Mouse (Mus musculus) E14TG2a.4 (cell line): Measurements from ENCODE around the gene Orm2.

Source experiments
- H3K27me3 ChIP-seq: 2 replicates; pipeline ENCODE4 v1.6.1; 2014; ENCODE audit warnings: low read length, control low read depth; ENCODE audit not compliant: insufficient read depth
- H3K36me3 ChIP-seq: 2 replicates; pipeline ENCODE4 v1.6.1; 2014; ENCODE audit warnings: low read length, control low read depth; ENCODE audit not compliant: insufficient read depth
- H3K4me1 ChIP-seq: replicated peaks from 2 replicates; pipeline ENCODE4 v1.6.1; 2014; ENCODE audit warnings: low read depth, low read length, control low read depth
- H3K4me3 ChIP-seq: replicated peaks from 2 replicates; pipeline ENCODE4 v1.5.1; 2014; ENCODE audit warnings: mild to moderate bottlenecking, low read length
- H3K9me3 ChIP-seq: 2 replicates; pipeline ENCODE4 v1.6.1; 2014; ENCODE audit warnings: low read length, control low read depth
- CTCF ChIP-seq: conservative IDR thresholded peaks from 2 replicates; pipeline ENCODE4 v1.5.1; 2014; ENCODE audit warnings: low read length
- NANOG ChIP-seq: IDR thresholded peaks from 2 replicates; pipeline ENCODE4 v1.6.1; 2014; ENCODE audit warnings: borderline replicate concordance, low read length, mixed read lengths
- POU5F1 ChIP-seq: IDR thresholded peaks from 2 replicates; pipeline ENCODE4 v1.6.1; 2014; ENCODE audit warnings: low read length, borderline replicate concordance

Gene Orm2

DNA sequence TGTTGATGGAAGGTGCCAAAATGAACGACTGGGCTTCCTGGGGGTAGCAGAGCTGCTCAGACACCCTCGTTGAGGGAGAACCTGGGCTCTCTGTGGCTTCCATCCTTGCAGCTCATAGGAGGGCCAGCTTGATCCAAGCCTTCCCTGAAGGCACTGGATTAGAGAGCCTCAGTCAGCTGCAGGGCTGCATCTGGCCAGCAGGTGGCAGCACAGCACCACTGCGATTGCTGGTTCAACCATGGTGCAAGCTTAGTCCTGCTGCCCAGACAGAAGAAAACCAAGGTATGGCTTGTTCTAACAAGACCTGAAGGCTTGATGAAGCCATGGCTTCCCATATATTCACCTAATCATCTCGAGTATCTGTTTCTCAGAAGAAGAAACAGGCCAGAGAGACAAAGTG is 6.3 kb downstream of the Orm2 start:
- H3K36me3 ChIP-seq: peaks cover 46% of the 10 kb centered on the region
- no peaks in the 10 kb centered on the region for H3K9me3 ChIP-seq
- H3K27me3 ChIP-seq: no peaks in the 10 kb centered on the region
- TF ChIP-seq CTCF (peak; percentile 96), POU5F1 (no peak), NANOG (no peak)
- no peak overlapping the region for H3K4me3 ChIP-seq
- peaks cover 9% of the 10 kb centered on the region; the same call in 1 of the 2 replicates for H3K4me1 ChIP-seq

DNA sequence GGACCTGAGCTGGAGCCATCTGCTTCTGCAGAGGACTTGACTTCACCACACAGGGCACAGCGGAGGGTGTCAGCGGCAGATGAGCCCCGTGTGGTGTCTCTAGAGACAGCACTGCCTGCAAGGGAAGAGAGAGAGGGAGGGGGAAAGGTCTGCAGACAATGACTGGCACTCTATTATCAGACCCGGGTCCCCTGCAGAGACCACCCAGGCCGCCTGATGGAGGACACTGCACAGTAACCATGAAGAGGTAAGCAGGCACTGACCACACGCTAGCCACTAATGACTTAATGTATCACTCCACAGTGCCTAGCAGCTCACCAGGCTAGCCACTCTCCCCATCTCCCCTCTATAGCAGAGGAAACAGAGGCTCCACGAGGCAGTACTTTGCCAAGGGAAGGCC is 8.6 kb downstream of the Orm2 start:
- H3K9me3 ChIP-seq: no peaks in the 10 kb centered on the region
- H3K36me3 ChIP-seq: peaks cover 62% of the 10 kb centered on the region
- H3K4me1 ChIP-seq: peaks cover 20% of the 10 kb centered on the region
- TF ChIP-seq POU5F1 (no peak), CTCF (no peak), NANOG (no peak)
- no peak overlapping the region for H3K4me3 ChIP-seq
- no peaks in the 10 kb centered on the region for H3K27me3 ChIP-seq

DNA sequence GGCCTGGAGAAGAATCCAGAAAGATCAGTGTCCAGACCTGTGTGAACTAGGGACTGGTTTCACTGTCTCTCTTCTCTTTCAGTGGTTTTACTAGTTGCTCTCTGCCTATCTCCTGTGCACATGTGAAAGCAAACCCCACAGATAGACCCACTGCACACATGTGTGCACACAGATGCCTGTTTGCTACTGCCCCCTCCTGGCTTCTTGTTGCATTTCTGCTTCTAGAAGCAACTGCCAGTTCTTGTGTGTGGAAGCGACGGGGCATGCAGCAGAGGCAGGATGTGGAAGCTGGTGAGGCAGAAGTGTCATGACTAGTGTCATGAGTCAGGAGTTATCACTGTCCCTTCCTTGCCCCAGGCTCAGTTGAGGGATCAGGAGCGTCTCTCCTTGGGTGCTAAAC is 9.6 kb downstream of the Orm2 start:
- Histone ChIP-seq H3K9me3 (no peaks in the 10 kb centered on the region), H3K27me3 (no peaks in the 10 kb centered on the region), H3K4me3 (no peak overlapping the region), H3K4me1 (peaks cover 20% of the 10 kb centered on the region), H3K36me3 (peaks cover 72% of the 10 kb centered on the region)
- TF ChIP-seq NANOG: no peak
- TF ChIP-seq CTCF: peak; percentile 25; the same call in 1 of the 2 replicates
- no peak for TF ChIP-seq POU5F1

DNA sequence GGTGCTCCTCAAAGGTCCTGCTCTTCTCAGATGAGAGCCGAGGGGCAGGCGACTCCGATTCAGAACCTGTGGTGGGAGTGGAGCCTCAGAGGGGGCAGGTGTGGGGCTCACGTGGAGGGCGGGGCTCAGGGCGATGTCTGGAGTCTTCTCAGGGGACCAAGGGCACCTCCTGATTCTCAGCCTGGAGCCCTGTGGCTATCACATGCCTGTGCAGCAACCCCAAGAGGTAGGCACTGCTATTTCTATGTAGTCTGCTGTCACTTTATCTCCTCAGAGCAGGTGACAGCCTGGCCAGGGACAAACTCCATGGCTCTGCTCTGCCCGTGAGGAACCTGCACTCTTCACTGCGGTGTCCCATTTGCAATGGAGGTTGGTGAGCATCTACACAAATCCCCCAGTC is 11.2 kb downstream of the Orm2 start:
- peaks cover 79% of the 10 kb centered on the region for H3K36me3 ChIP-seq
- no peak overlapping the region for H3K4me3 ChIP-seq
- peaks cover 11% of the 10 kb centered on the region; the same call in 1 of the 2 replicates for H3K4me1 ChIP-seq
- no peak for TF ChIP-seq POU5F1
- TF ChIP-seq CTCF: no peak
- TF ChIP-seq NANOG: no peak
- H3K9me3 ChIP-seq: no peaks in the 10 kb centered on the region
- no peaks in the 10 kb centered on the region for H3K27me3 ChIP-seq

DNA sequence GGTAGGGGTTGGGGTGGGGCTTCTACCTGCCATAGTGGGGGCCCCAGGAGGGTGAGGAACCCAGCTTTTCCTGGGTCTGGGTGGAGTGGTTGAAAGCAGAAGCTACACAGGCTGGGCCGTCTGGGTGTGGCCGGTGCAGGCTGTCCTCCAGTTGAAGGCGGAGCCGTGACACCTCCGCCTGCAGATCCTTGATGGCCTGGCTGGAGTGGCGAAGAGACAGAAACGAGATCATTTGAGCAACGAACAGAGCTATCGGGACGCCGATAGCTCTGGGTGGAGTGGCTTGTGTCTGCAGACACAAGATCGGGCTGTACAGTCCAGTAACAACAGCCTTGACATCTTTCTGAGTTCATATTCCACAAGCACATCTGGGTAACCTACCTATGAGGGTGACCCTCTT is 12.1 kb downstream of the Orm2 start:
- no peak for TF ChIP-seq POU5F1
- no peak for TF ChIP-seq NANOG
- no peak for TF ChIP-seq CTCF
- no peaks in the 10 kb centered on the region for H3K9me3 ChIP-seq
- H3K36me3 ChIP-seq: peaks cover 82% of the 10 kb centered on the region

DNA sequence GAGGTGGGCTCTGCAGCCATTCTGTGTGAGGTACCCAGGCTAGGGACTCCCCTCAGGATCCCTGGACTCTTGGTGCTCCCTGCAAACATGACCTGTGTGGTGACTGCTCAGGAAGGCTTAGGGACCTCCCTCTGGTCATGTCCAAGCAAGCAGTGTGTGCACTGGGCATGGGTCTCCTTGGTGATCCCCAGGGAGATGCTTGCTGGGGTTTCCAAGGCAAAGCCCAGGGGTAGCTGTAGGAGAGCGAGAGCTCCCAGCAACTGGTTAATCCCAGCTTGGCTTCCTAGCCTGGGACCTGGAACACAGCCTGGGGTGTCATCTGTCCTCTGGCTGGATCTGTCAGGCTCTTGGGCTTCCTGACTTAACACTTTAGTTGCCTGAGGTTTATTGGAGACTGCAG is 13.1 kb downstream of the Orm2 start:
- H3K9me3 ChIP-seq: no peaks in the 10 kb centered on the region
- TF ChIP-seq NANOG (no peak), CTCF (no peak), POU5F1 (no peak)
- peaks cover 84% of the 10 kb centered on the region for H3K36me3 ChIP-seq
- no peak overlapping the region for H3K4me3 ChIP-seq
- peaks cover 11% of the 10 kb centered on the region; the same call in 1 of the 2 replicates for H3K4me1 ChIP-seq
- no peaks in the 10 kb centered on the region for H3K27me3 ChIP-seq

More for the DNA sequence above, 12.1 kb downstream of the Orm2 start:
- Histone ChIP-seq H3K4me3 (no peak overlapping the region), H3K27me3 (no peaks in the 10 kb centered on the region), H3K4me1 (peaks cover 11% of the 10 kb centered on the region; the same call in 1 of the 2 replicates)

DNA sequence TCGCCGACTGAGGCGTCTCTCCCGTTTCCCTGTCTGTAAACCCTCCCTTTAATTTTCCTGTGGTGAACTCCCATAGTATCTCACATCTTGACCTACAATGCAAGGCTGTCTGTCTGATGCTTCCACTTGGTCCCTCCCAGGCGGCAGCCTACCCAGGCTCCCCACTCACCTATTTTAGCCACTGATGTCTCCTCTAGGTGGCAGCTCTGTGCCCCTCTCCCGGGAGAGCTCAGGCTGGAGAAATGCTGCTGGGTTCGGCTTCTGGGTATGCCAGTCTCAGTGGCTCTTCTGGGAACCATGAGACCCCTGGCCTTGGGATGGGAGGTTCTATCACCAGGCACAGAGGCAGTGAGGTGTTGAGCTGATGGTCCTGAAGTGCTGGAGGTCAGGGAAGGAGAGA is 15.2 kb downstream of the Orm2 start:
- Histone ChIP-seq H3K9me3 (no peaks in the 10 kb centered on the region), H3K4me3 (no peak overlapping the region), H3K27me3 (no peaks in the 10 kb centered on the region), H3K36me3 (peaks cover 91% of the 10 kb centered on the region), H3K4me1 (peaks cover 11% of the 10 kb centered on the region; the same call in 1 of the 2 replicates)
- TF ChIP-seq NANOG (no peak), CTCF (no peak)

DNA sequence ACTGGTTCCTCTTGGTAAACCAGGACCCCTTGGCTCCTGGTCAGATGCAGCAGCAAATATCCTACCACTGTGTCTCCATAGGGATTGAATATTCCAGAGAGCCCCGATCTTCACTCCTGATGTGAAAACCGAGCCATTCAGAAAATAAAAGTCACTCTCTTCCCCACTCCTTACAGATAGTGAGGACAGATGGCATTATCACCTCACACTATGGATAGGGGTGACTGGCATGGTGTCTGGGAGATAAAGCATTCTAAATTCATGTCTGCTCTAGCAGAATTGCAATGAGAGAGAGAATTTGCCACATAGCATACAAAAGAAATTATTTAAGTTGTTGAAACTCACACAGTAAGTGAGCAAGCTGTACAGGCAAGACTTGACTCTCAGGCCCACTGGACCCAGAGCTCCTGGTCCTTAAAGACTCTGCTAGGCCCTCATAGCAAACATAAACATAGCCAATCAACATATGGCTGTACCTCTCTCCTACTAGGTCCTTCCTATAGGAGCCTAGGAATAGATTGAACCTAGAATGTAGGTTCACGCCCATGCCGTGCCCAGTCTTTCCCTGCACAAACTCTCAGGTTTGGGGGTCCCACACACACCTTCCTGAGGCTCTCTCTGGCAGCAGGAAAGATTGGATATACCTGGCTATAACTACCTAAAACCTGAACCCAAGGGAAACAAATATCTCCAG is 20.6 kb downstream of the Orm2 start:
- no peak for TF ChIP-seq NANOG
- no peak for TF ChIP-seq POU5F1
- no peak for TF ChIP-seq CTCF
- no peaks in the 10 kb centered on the region for H3K9me3 ChIP-seq
- peaks cover 16% of the 10 kb centered on the region for H3K4me1 ChIP-seq
- no peak overlapping the region for H3K4me3 ChIP-seq
- no peaks in the 10 kb centered on the region for H3K27me3 ChIP-seq
- peaks cover 67% of the 10 kb centered on the region for H3K36me3 ChIP-seq

DNA sequence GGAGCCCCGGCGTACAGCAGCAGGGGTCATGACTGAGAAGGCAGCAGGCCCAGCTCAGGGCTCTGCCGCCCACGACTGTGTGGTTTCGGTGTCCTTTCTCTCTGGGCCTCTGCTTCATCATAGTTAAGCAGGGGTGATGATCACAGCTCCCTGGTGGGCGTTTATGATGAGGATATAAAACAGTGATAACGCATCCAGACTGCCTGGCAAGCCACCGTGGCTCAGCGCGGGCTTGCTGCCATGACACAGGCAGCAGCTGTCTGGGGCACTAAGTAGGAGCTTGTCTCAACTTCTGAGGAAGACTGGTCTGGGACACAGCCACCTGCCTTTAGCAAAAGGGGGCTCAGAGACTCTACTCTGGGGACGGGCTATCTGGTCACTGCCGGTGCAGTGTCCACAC is 21.2 kb downstream of the Orm2 start:
- no peak for TF ChIP-seq POU5F1
- no peak for TF ChIP-seq CTCF
- TF ChIP-seq NANOG: no peak
- no peaks in the 10 kb centered on the region for H3K9me3 ChIP-seq

More for the DNA sequence above, 21.2 kb downstream of the Orm2 start:
- peaks cover 67% of the 10 kb centered on the region for H3K36me3 ChIP-seq
- H3K4me3 ChIP-seq: no peak overlapping the region
- H3K4me1 ChIP-seq: peaks cover 23% of the 10 kb centered on the region
- H3K27me3 ChIP-seq: no peaks in the 10 kb centered on the region
